Mouse (Mus musculus) E14TG2a.4 (cell line): Measurements from ENCODE around the gene Fdxr.

ENCODE experiments used
- H3K27me3 ChIP-seq: 2 replicates; pipeline ENCODE4 v1.6.1; 2014; ENCODE audit warnings: low read length, control low read depth; ENCODE audit not compliant: insufficient read depth
- H3K36me3 ChIP-seq: 2 replicates; pipeline ENCODE4 v1.6.1; 2014; ENCODE audit warnings: low read length, control low read depth; ENCODE audit not compliant: insufficient read depth
- H3K4me1 ChIP-seq: replicated peaks from 2 replicates; pipeline ENCODE4 v1.6.1; 2014; ENCODE audit warnings: low read depth, low read length, control low read depth
- H3K4me3 ChIP-seq: replicated peaks from 2 replicates; pipeline ENCODE4 v1.5.1; 2014; ENCODE audit warnings: mild to moderate bottlenecking, low read length
- H3K9me3 ChIP-seq: 2 replicates; pipeline ENCODE4 v1.6.1; 2014; ENCODE audit warnings: low read length, control low read depth
- CTCF ChIP-seq: conservative IDR thresholded peaks from 2 replicates; pipeline ENCODE4 v1.5.1; 2014; ENCODE audit warnings: low read length
- NANOG ChIP-seq: IDR thresholded peaks from 2 replicates; pipeline ENCODE4 v1.6.1; 2014; ENCODE audit warnings: borderline replicate concordance, low read length, mixed read lengths
- POU5F1 ChIP-seq: IDR thresholded peaks from 2 replicates; pipeline ENCODE4 v1.6.1; 2014; ENCODE audit warnings: low read length, borderline replicate concordance

The Fdxr gene

DNA sequence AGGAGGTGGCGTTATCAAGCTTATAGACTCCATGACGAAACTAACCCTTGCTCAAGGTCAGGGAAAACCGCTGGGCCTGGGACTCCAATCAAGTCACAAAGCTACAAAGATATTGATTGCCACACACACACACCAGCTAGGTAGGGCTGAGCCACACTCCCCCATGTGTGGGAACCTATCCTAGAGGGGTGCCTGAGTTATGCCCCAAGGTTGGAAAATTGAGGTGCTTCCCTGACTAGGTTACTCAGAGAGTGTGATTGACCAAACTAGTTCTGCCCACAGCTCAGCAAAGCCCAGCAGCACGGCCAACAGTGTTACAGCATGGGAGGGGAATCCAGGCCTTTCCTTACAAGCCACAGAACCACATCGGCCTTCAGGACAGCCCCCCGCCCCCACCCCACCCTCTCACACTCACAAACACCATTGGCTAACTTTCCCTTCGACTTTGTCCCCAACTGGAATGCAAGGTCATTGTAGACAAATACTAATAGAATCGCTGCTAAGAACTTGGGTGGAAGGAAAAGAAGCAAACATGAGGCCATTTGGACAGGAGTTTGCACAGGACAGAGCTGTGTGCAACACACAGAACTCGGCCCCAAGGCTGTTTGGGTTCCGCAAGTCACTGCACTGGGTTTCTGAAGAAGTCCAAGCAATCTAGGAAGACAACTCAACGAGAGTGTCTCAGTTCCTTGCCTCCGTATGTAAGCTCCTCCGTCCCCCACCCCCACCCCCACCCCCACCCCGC lies 16.0 kb upstream of the Fdxr start:
- Histone ChIP-seq H3K9me3 (no peaks in the 10 kb centered on the region), H3K4me1 (peaks cover 64% of the 10 kb centered on the region), H3K27me3 (peaks cover 22% of the 10 kb centered on the region), H3K36me3 (no peaks in the 10 kb centered on the region), H3K4me3 (no peak overlapping the region)
- TF ChIP-seq POU5F1 (no peak), NANOG (no peak), CTCF (no peak)

DNA sequence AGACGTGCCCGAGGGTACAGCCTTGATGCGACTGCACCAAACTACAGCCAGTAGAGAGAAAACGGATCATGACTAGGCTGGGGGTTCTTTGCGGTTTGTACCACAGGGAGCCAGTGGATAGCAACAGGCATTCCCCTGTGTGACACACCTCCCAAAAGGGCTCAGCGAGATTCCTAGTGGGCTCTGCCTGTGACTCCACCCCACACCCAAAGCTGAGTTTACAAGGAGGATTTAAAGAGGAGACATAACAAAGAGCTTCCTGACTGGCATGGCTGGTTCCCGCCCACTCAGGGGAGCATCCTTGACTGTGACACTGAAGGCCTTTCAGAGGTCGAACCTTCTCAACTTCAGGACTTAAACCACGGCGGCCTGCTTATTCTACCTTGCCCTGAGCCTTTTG lies 14.7 kb upstream of the Fdxr start:
- Histone ChIP-seq H3K4me3 (no peak overlapping the region), H3K9me3 (no peaks in the 10 kb centered on the region), H3K27me3 (peaks cover 9% of the 10 kb centered on the region), H3K36me3 (no peaks in the 10 kb centered on the region), H3K4me1 (peaks cover 64% of the 10 kb centered on the region)
- no peak for TF ChIP-seq NANOG
- TF ChIP-seq POU5F1: no peak
- no peak for TF ChIP-seq CTCF

DNA sequence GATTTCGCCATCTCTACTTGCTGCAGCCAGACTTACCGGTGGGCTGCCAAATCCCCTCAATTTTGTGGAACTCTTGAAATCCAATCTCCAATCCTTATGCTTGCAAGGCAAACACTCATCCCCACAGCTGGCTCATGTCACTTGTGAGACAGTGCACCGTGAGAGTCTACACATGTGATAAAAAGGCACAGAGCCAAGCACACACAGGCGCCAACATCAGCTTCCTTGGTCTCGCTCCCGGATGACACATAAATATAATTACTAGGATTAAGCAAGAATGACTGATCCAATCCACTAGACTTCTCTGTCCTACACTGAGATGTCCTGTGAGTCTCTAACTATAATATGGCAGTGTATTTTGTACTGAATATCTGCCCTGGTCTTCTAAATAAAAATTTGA lies 14.1 kb upstream of the Fdxr start:
- no peak for TF ChIP-seq NANOG
- no peak for TF ChIP-seq CTCF
- no peak for TF ChIP-seq POU5F1
- Histone ChIP-seq H3K9me3 (no peaks in the 10 kb centered on the region), H3K4me3 (no peak overlapping the region), H3K27me3 (peaks cover 4% of the 10 kb centered on the region; the same call in 1 of the 2 replicates), H3K4me1 (peaks cover 64% of the 10 kb centered on the region), H3K36me3 (no peaks in the 10 kb centered on the region)

DNA sequence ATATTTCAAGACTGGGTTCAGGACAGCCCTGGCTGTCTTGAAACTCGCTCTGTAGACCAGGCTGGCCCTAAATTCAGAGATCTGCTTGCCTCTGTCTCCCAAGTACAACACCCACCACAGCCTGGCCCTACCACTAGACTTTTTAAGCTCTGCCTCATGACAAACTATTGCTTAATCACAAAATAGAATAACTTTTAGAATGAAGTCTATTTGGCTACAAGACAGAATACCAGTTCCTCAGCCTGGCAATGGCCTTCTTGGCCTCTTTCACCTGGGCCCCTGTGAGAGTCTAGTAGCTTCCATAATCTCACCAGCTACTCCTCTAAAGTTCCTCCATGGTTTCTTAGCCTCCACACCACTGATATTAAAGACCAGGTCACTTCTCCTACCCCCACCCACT lies 13.5 kb upstream of the Fdxr start:
- peaks cover 64% of the 10 kb centered on the region for H3K4me1 ChIP-seq
- H3K4me3 ChIP-seq: no peak overlapping the region
- TF ChIP-seq POU5F1 (no peak), CTCF (no peak), NANOG (no peak)
- H3K36me3 ChIP-seq: no peaks in the 10 kb centered on the region
- H3K9me3 ChIP-seq: no peaks in the 10 kb centered on the region
- H3K27me3 ChIP-seq: no peaks in the 10 kb centered on the region

DNA sequence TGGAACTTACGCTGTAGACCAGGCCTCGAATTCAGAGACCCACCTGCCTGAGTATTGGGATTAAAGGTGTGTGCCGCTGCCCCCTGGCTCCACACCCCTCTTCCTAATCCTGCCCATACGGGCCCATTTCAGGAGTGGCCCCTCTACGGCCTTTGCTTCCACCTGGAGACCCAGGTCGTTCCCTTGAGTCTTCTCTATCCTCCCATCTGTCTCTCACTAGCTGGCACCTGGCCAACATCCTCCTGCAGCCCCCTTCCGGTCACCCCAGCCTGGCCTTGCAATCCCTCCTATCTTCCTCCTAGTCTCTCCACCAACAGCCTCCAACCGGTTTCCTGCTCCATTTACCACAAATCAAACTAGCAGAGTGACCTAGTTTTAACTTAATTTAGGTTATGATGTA lies 13.0 kb upstream of the Fdxr start:
- H3K4me3 ChIP-seq: no peak overlapping the region
- no peaks in the 10 kb centered on the region for H3K36me3 ChIP-seq
- H3K27me3 ChIP-seq: no peaks in the 10 kb centered on the region
- no peaks in the 10 kb centered on the region for H3K9me3 ChIP-seq
- no peak for TF ChIP-seq CTCF
- TF ChIP-seq NANOG: no peak
- no peak for TF ChIP-seq POU5F1
- peaks cover 68% of the 10 kb centered on the region for H3K4me1 ChIP-seq

DNA sequence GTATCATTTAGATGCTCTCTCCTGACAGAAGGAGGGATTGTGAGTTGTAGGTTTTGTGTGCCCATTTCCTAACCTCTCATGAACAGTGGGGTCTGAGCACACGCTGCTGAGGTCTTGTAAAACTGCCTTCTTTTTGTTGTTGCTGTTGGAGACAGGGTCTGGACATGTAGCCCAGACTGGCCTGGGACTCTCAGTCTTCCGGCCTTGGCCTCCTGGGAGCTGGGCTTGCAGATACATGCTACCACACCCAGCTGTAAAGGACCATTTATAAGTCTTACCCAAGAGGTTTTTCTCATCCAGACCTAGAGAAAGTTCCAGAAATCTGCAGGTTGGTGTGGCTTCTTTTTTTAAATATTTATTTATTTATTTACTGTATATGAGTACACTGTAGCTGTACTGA lies 11.5 kb upstream of the Fdxr start:
- Histone ChIP-seq H3K27me3 (no peaks in the 10 kb centered on the region), H3K4me3 (no peak overlapping the region), H3K4me1 (peaks cover 59% of the 10 kb centered on the region), H3K9me3 (no peaks in the 10 kb centered on the region), H3K36me3 (no peaks in the 10 kb centered on the region)
- TF ChIP-seq NANOG: no peak
- no peak for TF ChIP-seq POU5F1
- no peak for TF ChIP-seq CTCF

DNA sequence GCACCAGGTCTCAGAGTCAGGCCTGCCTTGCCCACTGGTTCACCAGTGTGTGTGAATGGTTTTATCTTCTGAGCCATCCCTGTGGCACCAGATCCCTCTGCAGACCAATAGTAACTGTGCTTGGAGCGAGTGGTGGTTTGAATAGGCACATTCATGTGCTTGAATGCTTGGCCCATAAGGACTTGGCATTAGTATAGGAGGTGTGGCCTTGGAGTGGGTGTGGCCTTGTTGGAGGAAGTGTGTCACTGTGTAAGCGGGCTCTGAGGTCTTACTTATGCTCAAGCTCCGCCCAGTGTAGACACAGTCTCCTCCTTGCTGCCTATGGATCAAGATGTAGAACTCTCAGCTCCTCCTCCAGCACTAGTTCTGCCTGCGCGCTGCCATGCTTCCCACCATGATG lies 10.5 kb upstream of the Fdxr start:
- Histone ChIP-seq H3K4me3 (no peak overlapping the region), H3K27me3 (no peaks in the 10 kb centered on the region), H3K36me3 (no peaks in the 10 kb centered on the region), H3K9me3 (no peaks in the 10 kb centered on the region), H3K4me1 (peaks cover 51% of the 10 kb centered on the region)
- TF ChIP-seq NANOG (no peak), CTCF (no peak), POU5F1 (no peak)

DNA sequence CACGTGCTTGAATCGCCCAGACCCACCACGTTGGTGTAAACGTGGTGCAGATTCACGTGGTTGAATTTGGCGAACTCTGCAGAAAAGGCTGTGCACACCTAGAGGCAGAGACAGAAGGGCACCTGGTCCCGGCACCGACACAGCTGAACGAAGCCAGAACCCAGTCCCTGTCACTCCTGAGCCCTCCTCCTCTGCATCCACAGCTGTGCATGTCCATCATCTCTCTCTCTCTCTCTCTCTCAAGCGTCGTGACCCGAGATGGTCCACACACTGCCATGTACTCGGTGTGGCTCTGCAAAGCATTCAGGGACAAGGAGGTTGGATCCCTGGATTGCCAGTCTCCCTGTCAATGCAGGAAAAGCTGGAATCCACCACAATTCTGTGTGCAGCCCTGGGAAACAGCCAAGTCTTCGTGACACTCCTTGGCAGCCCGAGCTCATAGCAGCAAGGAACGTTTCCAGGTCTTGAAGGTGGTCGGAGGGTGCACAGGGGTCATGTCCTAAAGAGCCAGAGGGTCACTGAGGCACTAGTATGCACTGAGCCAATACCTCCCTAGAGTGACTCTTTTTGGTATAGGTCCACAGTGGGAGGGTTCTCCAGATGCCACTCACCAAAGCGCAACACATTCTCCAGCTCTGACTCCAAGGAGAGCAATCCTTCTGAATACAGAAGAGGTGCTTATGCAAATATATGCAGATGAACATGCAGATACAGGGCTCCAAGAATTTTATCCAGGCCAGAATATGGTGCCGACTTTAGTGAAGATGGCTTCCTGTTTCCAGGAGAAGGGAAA lies 9.5 kb upstream of the Fdxr start:
- H3K36me3 ChIP-seq: no peaks in the 10 kb centered on the region
- H3K9me3 ChIP-seq: no peaks in the 10 kb centered on the region
- peaks cover 41% of the 10 kb centered on the region for H3K4me1 ChIP-seq
- H3K27me3 ChIP-seq: no peaks in the 10 kb centered on the region
- H3K4me3 ChIP-seq: peak overlapping the region; percentile 45; the same call in 1 of the 2 replicates
- TF ChIP-seq NANOG: no peak
- TF ChIP-seq CTCF: no peak
- TF ChIP-seq POU5F1: no peak

DNA sequence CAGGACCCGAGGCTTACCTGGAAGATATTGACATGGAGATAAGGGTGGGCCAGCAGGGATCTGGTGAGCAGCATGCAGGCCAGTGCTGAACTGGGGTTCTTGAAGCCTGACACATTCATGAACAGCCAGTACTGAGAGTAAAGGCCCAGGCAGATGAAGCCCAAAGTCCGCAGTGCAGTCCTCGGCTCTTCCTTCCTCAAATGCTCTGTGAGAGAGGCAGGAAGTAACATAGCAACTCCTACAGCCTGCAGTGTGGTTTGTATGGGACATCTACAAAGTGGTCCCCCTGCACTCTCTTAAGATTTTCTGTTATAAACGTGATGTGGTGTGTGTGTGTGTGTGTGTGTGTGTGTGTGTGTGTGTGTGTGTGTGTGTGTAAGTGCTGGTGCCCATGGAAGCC lies 8.4 kb upstream of the Fdxr start:
- H3K36me3 ChIP-seq: no peaks in the 10 kb centered on the region
- peaks cover 36% of the 10 kb centered on the region for H3K4me1 ChIP-seq
- no peak for TF ChIP-seq CTCF
- no peak for TF ChIP-seq NANOG
- TF ChIP-seq POU5F1: no peak

More for the DNA sequence above, 8.4 kb upstream of the Fdxr start:
- Histone ChIP-seq H3K27me3 (no peaks in the 10 kb centered on the region), H3K9me3 (no peaks in the 10 kb centered on the region), H3K4me3 (no peak overlapping the region)
